Mouse (Mus musculus) thymus, adult 2 months (tissue): Measurements from ENCODE around the gene Nkain4. TPM values are rescaled to one million over a fixed set of nuclear protein-coding genes. Genes with fewer than 3 reads are reported as not detected.

Experiments
- DNase-seq: peaks from one replicate; pipeline ENCODE4 v3.0.0; 2021
- H3K27ac ChIP-seq: fragments of 200-500 bp; 2 replicates; pipeline ENCODE4 v1.5.1; 2012; ENCODE audit warnings: low read length, control low read depth; ENCODE audit not compliant: control insufficient read depth, insufficient read depth
- H3K27me3 ChIP-seq: fragments of 200-500 bp; 2 replicates; pipeline ENCODE4 v1.6.1; 2012; ENCODE audit warnings: mild to moderate bottlenecking, low read length, moderate library complexity, mixed read lengths; ENCODE audit not compliant: control insufficient read depth, insufficient read depth
- H3K36me3 ChIP-seq: fragments of 200-500 bp; 2 replicates; pipeline ENCODE4 v1.6.1; 2012; ENCODE audit warnings: mild to moderate bottlenecking, low read length, moderate library complexity; ENCODE audit not compliant: control insufficient read depth, insufficient read depth
- H3K4me1 ChIP-seq: fragments of 200-500 bp; replicated peaks from 2 replicates; pipeline ENCODE4 v1.6.1; 2012; ENCODE audit warnings: low read length; ENCODE audit not compliant: control insufficient read depth, insufficient read depth
- H3K4me3 ChIP-seq: fragments of 200-500 bp; 2 replicates; pipeline ENCODE4 v1.5.1; 2012; ENCODE audit warnings: mild to moderate bottlenecking, low read length, control low read depth, moderate library complexity; ENCODE audit not compliant: control insufficient read depth, insufficient read depth
- CTCF ChIP-seq: fragments of 200-500 bp; IDR thresholded peaks from 2 replicates; pipeline ENCODE4 v1.5.1; 2012; ENCODE audit warnings: mild to moderate bottlenecking, control low read depth, low read length, moderate library complexity, borderline replicate concordance; ENCODE audit not compliant: control insufficient read depth, poor library complexity, insufficient read depth; ENCODE audit errors: extremely low read depth
- POLR2A ChIP-seq: fragments of 200-500 bp; IDR thresholded peaks from 2 replicates; pipeline ENCODE4 v1.6.1; 2012; ENCODE audit warnings: mild to moderate bottlenecking, low read length, control low read depth, moderate library complexity; ENCODE audit not compliant: control insufficient read depth, poor library complexity, insufficient read depth; ENCODE audit errors: extremely low read depth
- WGBS: fragments of 180-500 bp; shearing (Covaris S2); methylation state at CpG from one replicate; pipeline ENCODE4 v1.1.7; 2018; 5-methylcytosine and 5-hydroxymethylcytosine counted together
- polyA plus RNA-seq: library from polyadenylated mRNA; depleted of rRNA; stranded (reverse); fragments of >200 nt; gene quantifications from 2 replicates; pipeline ENCODE4 v1.2.3, GENCODE M21; 2012

The Nkain4 gene
- polyA plus RNA-seq, 1 experiment = 24.6 TPM

DNA sequence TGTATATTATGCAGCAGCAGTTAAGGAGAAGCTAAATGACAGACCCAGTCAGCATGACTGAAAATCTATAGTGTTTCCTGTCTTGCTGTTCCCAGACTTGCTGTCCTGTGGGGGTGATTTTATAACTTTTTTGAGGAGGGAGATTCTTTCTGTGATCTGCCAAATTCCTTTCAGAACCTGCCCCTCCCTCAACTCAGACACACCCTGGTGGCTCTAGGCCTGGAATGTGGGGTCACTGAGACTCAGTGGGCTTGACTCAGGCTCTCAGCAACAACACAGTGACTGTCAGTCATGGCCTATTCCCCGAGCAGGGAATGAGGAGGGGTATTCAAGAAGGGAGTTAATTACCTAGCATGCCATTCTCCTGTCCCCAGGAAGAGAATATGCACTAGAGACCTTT, 4.6 kb downstream of the Nkain4 start:
- no peak overlapping the region for H3K4me3 ChIP-seq
- no peak for DNase-seq
- peaks cover 5% of the 10 kb centered on the region for H3K27me3 ChIP-seq
- TF ChIP-seq POLR2A (no peak), CTCF (no peak)
- no peak overlapping the region for H3K27ac ChIP-seq
- H3K36me3 ChIP-seq = no peaks in the 10 kb centered on the region
- WGBS = 37% methylated on average over 1 of the region's 1 CpGs
- H3K4me1 ChIP-seq = no peaks in the 10 kb centered on the region

DNA sequence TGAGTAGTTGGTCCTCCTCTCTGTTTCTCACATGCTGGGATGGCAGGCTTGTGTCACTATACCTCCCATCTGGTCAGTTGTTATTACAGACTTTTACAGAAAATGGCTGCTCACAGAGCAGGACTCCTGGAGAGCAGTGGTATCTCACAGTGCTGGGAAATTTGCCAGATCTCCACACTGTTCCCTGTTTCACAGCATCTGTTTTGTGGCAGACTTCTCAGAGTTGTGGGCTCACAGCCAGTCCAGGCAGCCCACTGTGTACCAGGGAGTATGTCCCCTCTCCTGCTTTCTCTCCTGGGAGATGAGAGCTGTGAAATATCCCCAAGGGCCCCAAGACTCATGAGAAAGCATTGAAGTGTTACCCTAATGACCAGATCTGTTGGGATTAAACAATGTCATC, 12.6 kb downstream of the Nkain4 start:
- no peak for TF ChIP-seq CTCF
- TF ChIP-seq POLR2A = no peak
- Histone ChIP-seq H3K36me3 (no peaks in the 10 kb centered on the region), H3K27ac (no peak overlapping the region), H3K4me1 (no peaks in the 10 kb centered on the region), H3K4me3 (no peak overlapping the region), H3K27me3 (no peaks in the 10 kb centered on the region)
- DNase-seq = no peak

DNA sequence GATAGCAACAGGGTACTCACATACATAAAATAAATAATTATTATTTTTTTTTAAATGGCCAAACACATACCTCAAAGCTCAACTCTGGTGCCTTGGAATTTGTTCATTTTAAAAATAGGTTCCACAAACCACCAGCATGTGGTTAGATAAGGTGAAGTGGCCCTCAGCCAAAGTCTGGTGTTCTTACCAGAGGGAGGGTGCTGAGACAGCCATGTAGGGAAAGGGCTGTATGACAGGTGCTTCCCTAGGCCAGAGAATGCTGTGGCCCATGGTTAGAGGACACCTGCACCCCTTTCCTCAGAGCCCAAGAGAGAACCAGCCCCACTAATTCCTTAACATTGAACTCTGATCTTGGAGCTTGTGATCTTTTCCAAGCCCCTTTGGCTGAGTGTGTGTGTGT, 14.3 kb downstream of the Nkain4 start:
- Histone ChIP-seq H3K27ac (no peak overlapping the region), H3K4me3 (no peak overlapping the region), H3K4me1 (no peaks in the 10 kb centered on the region), H3K27me3 (no peaks in the 10 kb centered on the region), H3K36me3 (no peaks in the 10 kb centered on the region)
- TF ChIP-seq CTCF (no peak), POLR2A (no peak)
- DNase-seq = no peak

DNA sequence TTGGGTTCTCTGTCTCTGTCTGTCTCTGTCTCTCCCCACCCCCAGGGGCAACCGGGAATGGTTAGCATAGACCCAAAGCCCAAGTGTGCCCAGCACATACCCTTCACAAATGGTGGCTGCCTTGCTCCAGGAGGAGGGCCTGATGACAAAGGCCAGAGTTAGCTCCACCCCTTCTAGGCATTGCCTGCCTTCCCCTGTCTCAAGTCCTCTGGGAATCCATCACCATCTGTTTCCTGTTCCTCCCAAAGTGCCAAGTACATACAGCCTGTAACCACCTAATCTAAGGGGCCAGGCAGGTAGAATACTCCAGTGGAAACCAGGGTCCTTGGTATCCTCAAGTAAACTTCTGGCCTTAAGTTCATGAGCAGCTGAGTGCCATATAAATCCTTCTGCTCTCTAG, 22.1 kb downstream of the Nkain4 start:
- Histone ChIP-seq H3K4me3 (no peak overlapping the region), H3K27ac (no peak overlapping the region), H3K27me3 (no peaks in the 10 kb centered on the region), H3K36me3 (no peaks in the 10 kb centered on the region), H3K4me1 (no peaks in the 10 kb centered on the region)
- no peak for TF ChIP-seq CTCF
- no peak for TF ChIP-seq POLR2A
- 83% methylated on average over 1 of the region's 1 CpGs for WGBS
- no peak for DNase-seq

DNA sequence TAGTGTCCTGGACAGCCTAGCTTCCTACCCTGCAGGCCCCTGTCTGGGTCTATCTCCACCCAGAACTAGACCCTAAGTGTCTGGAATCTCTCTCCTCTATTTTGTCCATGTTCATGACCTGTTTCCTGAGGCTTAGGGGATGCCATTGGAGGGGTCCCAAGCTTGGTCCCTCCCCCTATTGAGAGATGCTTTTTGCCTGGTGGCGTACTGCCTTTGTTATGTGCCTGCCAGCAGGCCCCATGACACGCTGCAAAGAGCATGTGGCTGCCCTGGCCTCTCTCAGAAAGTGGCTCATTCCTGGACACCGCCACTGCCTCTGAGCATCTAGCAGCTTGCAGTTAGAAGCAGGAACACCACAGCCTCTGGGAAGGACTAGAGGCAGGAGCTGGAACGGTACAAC, 25.8 kb downstream of the Nkain4 start, which contains the start of gene Birc7:
Gene Birc7 (plus strand): TSS at position 301 of the 400 bp plus-strand sequence.
- DNase-seq = no peak
- H3K27ac ChIP-seq = no peak within 1 kb of the TSS
- WGBS = 79% methylated on average over 4 of the region's 4 CpGs
- H3K27me3 ChIP-seq = no peaks in the 10 kb centered on the region
- no peaks in the 10 kb centered on the region for H3K4me1 ChIP-seq
- TF ChIP-seq POLR2A (no peak), CTCF (no peak)
- no peak within 1 kb of the TSS for H3K4me3 ChIP-seq
- H3K36me3 ChIP-seq = no peaks in the 10 kb centered on the region

DNA sequence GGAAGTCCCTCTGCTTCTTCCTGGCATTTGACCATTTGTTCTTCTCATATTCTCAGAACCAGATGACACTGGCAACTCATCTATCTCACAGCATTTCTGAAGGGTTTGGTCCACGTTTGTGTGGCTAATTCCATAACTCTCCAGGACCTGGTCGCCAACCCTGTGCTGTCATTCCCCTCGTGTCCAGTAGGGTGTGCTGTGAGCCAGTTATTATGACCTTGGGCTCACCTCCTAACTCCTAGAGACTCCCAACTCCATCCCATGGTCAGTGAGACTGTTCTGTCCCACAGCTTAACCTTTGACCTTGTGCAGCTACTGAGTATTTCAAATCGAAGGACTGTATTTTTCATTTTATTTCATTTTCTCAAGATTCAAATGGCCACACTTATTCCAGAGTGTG, 29.3 kb downstream of the Nkain4 start:
- Histone ChIP-seq H3K36me3 (no peaks in the 10 kb centered on the region), H3K27me3 (no peaks in the 10 kb centered on the region), H3K4me3 (no peak overlapping the region), H3K4me1 (no peaks in the 10 kb centered on the region; the same call in 1 of the 2 replicates), H3K27ac (no peak overlapping the region)
- TF ChIP-seq POLR2A (no peak), CTCF (peak; percentile 60; the same call in 1 of the 2 replicates)
- 12% methylated on average over 4 of the region's 4 CpGs for WGBS
- peak; percentile 63 for DNase-seq

DNA sequence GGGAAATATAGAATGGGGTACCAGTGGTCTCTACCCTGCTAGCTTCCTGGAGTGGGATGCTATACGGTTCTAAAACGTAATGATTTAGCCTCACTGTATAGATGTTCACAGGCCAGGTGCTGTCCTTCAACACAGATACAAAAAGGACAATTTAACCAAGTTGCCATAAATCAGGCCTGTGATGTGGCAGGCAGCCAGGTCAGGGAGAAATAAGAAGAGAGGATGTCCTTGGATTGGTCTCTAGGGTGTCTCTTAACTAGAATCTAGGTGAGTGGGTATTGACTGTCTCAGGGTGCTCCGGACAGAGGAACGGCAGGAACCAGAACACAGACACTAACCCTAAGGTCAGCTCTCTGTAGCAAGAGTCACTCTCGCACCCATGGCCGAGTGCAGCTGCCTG, 31.8 kb downstream of the Nkain4 start:
- no peak for TF ChIP-seq POLR2A
- TF ChIP-seq CTCF = no peak
- 95% methylated on average over 6 of the region's 6 CpGs for WGBS
- Histone ChIP-seq H3K27ac (no peak overlapping the region), H3K36me3 (peaks cover 8% of the 10 kb centered on the region), H3K4me3 (no peak overlapping the region), H3K27me3 (no peaks in the 10 kb centered on the region), H3K4me1 (peaks cover 5% of the 10 kb centered on the region)
- no peak for DNase-seq
